Mouse (Mus musculus): ENCODE data around the gene Lap3.

Gene Lap3

DNA sequence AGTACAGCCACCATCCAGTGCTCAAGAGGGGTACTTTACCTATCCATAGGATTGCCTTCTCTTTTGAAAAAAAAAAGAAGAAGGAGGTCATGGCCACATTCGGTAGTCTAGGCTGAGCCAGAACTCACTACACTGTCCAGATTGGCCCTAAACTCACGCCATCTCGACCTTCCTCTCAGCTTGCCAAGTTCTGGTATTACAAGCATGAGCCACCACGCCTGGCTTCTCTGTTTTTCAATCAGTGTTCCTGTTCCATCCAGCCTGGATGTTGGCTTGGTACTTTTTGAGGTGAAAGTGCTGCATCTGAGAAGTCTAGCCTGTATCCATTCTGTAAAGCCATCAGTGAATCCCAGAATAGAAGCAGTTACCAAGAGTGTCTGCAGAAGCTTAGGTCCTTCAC is 3.3 kb downstream of the Lap3 start:
- DNase-seq: no peak

DNA sequence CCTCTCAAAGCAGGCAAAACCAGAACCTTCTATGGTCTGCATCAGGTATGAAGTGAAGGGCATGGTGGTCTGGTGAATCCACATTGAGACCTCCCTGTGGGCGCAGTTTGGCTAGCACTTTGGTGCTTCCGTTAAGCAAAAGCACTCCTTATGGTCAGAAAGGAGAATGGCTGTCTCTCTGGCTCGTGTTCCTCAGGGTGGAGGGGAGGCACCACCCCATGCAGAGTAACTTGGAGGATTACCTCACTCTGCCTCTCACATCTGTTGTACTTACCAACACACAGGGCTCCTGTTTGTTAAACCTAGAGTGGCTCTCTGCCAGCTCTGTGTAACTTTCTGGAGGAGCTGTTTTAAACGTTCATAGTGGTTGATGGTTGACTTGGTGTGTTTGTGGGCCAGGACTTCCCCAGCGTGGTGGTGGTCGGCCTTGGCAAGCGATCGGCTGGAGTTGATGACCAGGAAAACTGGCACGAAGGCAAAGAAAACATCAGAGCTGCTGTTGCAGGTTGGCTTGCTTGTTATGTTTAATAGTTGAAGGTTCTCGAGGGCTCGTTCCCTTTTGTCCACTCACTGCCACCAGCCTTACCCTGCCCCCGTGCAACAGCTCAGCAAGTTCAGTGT is 3.9 kb downstream of the Lap3 start:
- DNase-seq: no peak

DNA sequence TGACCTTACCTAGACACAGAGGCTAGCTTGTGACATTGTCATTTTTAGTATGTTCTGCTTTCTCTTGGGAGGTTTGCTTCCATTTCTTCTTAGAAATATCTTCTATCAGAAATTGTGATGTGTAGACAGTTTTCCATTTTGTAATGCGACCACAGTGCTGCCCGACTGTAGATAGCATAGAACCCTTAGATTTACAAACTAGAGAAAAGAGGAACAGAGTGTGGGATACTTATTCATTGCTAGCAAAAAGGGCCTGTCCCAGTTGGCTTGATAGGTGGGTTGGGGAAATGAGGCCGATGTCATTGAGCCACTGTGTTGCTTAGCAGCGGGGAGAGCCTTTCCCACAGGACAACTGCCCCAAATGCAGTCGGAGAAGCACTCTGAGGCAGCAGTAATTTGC is 4.4 kb downstream of the Lap3 start:
- DNase-seq: no peak

DNA sequence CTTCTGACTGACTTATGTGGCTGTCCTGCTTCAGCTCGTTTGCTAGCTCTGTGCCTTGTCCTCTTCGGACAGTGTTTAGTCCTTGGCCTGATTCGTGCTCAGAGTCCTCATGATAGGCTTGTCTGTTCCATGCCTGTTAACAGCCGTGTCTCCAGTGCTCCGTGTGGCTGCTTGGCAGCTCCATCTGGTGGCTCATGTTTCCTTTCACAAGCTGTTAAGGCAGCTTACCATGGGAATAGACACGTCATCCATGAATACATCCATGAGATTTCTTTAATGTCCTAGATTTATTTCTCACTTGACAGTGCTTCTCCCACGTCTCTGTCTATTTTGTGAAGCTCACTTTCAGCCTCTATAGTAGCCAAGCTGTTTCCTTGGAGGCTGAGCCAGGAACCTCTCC is 16.9 kb downstream of the Lap3 start:
- DNase-seq: no peak

DNA sequence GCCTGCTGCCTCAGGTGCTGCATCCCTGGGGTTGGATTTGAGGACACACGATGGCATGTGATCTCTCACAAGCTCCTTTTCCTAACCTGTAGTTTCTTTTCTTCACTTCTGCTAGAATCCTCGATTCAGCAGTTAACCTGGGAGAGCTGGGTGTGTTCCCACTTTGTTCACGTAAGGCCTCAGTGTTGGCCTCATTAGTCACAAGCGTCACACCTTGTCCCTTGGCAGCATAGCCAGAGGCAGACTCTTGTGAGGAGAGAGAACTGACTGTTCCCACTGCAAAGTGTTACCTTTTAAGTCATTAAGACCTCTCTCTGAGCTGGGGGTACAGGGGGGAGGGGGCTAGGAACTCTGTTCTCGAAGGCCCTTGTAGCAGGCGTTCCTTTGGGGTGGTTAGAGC is 19.7 kb downstream of the Lap3 start:
- no peak for DNase-seq

DNA sequence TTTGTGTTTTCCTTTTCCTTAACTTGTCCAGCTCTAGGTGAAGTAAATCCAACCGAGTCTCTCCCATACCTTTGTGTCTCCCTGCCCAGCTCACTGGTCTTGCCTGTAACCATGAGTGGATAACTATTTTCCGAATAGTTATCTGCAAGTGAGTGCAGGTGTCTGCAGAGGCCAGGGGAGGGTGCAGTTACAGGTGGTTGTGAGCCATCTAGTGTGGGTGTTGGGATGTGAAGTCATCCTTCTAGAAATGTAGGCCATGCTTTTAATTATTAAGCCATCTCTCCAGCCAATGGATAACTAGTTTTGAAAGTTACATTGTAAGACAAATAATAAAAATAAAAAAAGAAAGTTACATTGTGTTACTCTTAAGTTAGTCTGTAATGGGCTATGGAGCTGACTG is 20.3 kb downstream of the Lap3 start:
- DNase-seq: no peak

DNA sequence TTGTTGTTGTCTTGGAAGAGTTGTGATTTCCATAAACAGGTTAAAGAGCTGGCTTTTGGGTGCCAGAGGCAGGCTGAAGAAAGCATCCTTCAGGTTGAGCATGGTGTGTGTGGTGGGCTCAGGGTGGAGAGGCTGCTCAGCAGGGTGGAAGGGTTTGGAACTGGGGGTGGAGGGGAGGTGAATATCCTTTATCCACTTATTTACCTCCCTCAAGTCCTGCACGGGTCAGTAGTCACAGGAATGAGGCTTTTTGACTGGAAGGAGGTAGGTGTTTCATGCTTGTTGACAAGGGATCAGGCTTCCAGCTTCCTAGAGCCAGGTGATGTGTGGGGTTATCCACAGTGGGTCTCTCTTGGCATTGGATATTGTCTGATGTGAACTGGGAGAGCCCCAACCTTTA is 21.4 kb downstream of the Lap3 start:
- DNase-seq: no peak

DNA sequence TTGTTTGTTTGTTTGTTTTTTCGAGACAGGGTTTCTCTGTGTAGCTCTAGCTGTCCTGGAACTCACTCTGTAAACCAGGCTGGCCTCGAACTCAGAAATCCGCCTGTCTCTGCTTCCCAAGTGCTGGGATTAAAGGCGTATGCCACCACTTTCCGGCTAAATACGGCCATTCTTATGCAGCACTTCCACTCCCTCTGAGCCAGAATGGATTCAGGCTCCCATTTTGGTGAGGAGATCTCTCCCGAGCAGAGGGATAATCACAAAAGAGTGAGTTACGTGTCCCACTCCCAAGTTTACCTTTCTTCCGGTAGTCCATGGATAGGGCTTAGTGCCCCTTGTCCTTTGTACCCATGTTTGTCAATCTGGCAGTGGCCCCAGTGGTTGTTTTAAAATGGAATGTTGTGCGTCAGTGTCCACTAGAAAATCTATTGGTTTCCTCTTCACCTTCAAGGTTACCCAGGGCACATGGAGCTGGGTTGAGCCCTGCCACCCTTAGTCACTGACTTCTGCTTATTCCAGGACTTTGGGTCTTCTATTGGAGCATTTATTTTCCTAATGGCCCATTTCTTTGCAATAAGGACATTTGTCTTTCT is 22.1 kb downstream of the Lap3 start:
- no peak for DNase-seq

DNA sequence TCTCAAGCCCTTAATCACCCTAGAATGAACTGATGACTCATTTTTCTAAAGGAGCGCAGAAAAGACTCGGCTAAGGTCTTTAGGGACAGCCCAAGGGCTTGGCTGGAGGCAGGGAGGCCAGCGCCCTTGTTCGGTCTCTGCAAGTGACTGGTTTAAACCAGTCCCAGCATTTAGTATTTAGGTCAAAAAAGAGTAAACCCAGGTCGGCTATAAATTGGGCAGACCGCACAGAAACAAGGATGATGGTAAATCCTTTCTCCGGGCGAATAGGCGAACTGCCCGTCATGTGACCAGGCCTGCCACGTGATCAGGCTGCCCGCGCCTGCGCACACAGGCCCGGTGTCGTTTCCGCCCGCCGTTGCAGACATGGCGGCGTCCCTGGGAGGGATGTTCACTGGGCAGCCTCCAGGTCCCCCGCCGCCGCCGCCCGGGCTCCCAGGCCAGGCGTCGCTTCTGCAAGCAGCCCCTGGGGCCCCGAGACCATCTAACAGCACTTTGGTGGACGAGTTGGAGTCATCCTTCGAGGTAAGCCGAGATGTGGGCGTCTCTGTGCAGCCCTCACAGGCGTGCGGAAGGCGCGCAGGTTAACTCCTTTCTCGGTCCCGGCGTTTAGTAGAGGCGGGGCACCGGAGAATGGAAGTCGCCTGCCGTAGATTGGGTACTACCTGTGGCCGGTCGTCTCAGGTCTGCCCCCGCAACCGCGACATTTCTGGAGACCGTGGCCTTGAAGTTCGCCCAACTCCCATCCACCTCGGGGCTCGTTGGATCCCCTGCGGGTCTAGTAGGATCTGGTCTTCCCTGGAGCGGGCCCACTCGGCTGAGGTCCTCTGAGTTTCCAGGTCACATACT is 27.0 kb downstream of the Lap3 start, which contains the start of gene Med28:
Gene Med28, plus strand, starts transcription at position 270 of the 849 bp plus-strand sequence.
- DNase-seq: peak; percentile 95 to 97

DNA sequence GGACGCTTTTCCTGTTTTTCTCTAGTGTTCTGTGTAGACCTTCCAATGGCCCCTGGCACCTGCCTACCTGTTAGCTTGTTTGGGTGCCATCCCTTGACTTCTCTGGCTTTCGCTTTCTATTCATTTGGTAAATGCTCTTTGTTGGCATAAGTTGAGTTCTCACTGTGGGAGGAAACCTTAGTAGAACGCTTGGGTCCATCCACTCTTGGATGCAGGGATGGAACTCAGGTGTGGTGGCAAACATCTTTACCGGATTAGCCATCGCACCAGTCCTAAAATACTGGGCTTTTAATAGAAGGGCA is 27.6 kb downstream of the Lap3 start:
- DNase-seq: no peak

DNA sequence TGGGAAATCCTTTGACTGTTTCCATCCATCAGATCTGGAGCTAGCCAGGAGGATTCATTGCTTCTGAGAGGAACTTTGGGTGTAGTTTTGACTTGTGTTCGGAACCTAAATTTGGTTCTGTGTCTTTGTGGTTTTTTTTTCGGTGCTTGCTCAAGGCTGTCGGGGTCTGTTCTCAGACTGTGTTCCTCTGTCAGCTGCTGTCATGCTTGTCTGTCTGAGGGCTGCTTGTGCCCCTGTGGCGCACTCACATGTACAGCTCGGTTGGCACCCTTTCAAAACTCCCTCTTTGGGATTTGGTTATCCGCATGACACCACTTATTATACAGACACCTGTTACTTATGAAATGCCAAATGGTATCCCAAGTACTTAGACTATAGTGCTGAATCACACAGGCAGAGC is 28.4 kb downstream of the Lap3 start:
- DNase-seq: no peak

DNA sequence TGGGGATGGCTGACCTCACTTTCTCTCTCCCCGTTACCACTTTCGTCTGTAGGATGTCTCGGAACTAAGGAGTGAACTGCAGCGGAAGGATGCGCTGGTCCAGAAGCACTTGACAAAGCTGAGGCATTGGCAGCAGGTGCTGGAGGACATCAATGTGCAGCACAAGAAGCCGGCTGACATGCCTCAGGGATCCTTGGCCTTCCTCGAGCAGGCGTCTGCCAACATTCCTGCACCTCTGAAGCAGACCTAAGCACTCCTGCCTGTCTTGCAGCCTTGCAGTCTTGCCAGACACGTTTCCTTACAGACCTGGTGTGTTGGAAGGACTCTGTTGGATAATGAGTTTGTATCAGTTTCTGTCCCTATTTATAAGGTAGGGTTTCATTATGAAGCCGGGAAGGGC is 31.9 kb downstream of the Lap3 start:
- DNase-seq: no peak

DNA sequence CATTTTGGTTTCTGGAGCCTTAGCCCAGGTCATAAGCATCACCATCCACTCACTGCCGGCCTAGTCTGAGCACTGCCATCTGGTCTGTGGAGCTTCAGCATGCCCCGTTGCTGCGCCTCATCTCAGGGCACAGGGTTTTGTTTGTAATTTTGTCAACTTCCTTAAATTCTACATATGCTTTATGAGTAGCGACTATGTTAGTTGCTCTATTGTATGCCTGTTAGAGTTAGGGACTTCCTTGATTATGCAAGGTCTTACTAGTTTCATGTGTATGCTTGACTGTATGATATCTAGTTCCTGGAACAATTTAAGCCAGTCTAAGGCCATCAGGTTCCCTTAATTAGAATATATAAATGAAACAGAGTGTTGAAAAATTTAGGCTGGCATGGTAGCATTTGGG is 33.2 kb downstream of the Lap3 start:
- no peak for DNase-seq

DNA sequence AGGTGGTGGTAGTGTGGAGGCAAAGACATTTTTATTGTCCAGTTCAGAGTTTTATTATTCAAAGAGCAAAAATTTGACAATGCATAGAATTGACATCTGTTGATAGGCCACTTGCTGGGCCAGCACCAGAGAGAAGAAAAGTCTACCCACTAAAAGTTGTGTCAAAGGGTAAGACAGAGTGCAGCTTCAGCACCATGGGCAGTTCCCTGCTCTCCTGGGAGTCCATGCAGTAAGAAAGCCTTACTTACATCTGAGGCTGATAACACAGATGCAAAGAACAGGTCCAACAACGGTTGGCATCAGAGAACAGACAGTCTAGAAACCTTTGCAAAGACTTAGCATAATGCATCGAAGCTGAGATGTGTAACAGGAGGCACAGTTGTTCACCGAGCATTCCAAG is 36.5 kb downstream of the Lap3 start:
- no peak for DNase-seq

DNA sequence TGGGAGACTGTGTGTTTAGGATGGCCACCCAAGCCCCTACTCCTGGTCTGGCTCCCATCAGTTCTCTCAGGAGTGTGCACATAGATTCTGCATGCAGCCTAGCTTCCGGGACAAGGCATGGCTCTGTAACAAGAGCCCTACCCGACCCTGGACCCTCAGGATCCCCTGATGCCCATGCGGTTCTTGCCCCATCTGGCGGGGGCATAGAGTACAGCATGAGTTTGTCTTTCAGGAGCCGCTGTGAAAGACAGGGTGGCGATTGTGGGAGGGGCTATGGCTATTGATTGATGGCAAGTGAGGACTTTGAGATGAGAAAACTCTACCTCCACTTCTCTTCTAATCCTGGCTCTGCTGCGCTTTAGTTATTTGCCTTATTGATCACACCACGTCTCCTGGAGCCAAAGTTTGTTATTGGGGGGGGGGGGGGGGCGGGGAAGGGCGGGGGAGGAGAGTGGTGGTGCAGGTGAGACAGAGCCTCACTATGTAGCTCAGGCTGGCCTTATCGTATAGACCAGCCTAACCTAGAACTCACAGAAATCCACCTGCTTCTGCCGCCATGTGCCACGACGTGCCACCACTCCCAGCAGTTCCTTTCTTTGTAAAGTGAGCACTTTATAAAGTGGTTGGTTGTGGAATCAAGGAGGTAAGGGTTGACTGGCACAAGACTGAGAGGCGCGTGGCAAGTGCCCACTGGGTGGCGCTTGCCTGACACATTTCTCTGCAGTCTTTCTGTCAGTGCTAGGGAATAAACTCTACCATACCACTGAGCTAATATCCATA is 41.3 kb downstream of the Lap3 start:
- DNase-seq: peak; percentile 71 to 86

DNA sequence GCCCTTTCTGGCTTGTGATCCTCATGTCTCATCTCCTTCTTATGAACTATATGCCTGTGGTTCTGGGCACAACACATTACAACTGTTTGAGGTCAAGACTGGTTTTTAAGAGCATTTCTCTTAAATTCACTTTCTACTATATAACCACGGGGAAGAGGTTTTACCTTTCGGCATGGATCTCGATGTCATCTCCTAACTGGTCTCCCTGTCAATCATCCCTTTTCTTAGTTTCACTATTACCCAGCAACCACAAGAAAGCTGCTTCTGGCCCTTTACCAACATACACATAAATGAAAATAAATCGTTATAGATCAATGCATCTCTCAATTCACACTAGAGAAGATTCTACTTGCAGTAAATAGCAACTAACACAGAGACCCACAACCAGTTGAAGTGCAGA is 42.0 kb downstream of the Lap3 start:
- no peak for DNase-seq

DNA sequence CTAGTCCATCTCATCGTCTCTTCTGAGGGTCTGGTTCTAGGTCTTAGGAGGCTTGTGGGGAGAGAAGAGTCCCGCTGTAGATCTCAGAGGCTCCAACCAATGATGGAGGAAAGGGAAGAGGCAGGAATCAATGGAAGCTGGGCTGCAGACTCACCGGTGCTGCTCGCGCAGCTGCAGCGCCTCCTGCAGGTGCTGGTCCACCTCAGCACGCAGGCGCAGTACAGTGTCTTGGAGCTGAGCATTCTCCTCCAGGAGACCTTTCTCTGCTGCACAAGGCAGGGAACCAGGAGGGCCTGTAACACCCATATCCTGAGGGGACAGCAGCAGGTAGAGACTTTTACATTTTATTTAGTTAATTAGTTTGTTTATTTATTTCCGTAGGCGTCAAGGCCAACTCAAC is 46.3 kb downstream of the Lap3 start:
- DNase-seq: no peak

DNA sequence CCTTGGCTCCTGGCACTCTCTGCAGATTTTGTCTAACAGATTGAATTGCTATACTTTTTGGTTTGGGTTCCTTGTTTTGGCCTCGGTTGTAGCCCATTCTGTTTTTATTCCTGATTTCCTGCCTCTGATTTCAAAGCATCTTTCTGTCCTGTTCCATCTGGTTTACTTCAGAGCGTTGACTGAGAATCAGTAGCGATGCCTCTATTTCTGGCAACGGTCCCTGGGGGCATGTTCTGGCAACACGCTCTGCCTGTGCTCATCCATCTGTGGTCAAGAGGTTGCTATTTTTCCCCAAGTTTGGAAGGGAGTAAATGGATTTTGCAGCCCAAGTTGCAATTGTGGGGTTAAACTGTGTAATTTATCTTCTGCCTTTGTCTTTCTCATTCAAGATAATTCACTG is 50.2 kb downstream of the Lap3 start:
- DNase-seq: peak; percentile 65 to 81

DNA sequence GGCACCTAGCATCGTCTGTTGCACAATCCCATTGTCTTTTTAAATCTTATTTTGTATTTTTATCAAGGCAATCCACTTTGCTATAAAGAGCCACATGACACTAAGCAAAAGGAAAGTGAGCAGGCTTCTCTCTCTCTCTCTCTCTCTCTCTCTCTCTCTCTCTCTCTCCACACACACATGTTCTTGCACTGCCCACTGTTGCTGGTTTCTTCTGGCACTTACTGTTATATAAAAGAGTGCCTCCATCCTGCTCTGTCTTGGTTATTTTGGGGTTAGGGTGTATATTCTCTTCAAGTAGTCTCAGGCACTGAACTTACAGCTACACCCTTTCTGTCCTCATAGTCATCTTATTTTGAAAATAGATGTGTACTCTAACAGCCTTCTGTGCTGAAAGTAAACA is 56.4 kb downstream of the Lap3 start:
- no peak for DNase-seq
